Mouse (Mus musculus): Measurements from ENCODE around the gene Sat2. TPM values are rescaled to one million over a fixed set of nuclear protein-coding genes. Genes with fewer than 3 reads are reported as not detected.

The Sat2 gene
- polyA plus RNA-seq, 1 experiment from 2014 or later: 16.9 TPM

DNA sequence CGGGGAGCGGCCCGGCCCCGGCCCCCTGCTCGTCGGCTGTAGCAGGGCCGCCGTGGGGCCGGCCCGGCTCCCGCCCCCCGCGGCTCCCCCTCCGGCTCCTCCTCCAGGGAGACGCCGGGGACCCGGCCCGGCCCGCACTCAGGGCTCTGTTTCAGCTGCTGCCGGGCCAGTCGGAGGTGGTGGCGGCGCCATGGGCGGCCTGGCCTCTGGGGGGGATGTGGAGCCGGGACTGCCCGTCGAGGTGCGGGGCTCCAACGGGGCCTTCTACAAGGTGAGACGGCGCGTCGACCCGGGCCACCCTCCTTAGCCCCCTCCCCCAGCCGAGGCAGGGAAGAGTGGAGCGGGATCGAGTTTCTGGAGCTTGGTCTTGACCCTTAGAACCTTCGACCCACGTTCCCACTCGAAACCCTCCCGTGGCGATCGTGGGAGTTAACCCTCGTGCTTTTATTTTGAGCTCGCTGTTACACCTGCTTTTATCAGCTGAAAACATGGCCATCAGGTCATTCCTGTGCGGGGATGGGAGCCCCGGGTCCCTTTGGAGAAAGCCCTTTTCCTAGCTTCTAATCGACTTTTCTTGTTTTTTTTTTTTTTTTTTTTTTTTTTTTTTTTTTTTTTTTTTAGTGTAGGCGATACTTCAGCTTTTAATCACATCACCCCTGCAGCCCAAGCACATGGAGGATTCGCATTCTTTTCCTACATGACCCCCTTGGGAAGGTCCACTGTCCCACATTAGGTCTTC, 11.5 kb downstream of the Sat2 start:
- peak overlapping the region; percentile 97 for H3K9ac ChIP-seq (ENCODE audit: low read depth, low read length)
- H3K27ac ChIP-seq (ENCODE audit: low read depth, low read length): peak overlapping the region; percentile 97
- no peaks in the 10 kb centered on the region for H3K9me3 ChIP-seq (ENCODE audit: control insufficient read depth, low read length)
- peaks cover 21% of the 10 kb centered on the region for H3K4me1 ChIP-seq (ENCODE audit: control insufficient read depth, insufficient read depth, low read length)
- H3K27me3 ChIP-seq (ENCODE audit: control insufficient read depth, insufficient read depth, low read length): no peaks in the 10 kb centered on the region
- H3K36me3 ChIP-seq (ENCODE audit: control insufficient read depth, insufficient read depth, low read length): peaks cover 16% of the 10 kb centered on the region; the same call in 1 of the 2 replicates
- peak overlapping the region; percentile 64 for H3K4me2 ChIP-seq (replicated peaks; ENCODE audit: low read depth, low read length)
- peak overlapping the region; percentile 96 for H3K4me3 ChIP-seq (ENCODE audit: low read length)
- ATAC-seq (ENCODE audit: low FRiP score, low TSS enrichment): peak; percentile 68
- WGBS: under 1% methylated on average over 35 of the region's 50 CpGs

GRCm38 (mm10) chr11:69635471-69635870, 13.6 kb downstream of the Sat2 start:
- H3K27ac ChIP-seq (ENCODE audit: low read depth, low read length): no peak overlapping the region
- H3K27me3 ChIP-seq (ENCODE audit: control insufficient read depth, insufficient read depth, low read length): no peaks in the 10 kb centered on the region
- H3K9ac ChIP-seq (ENCODE audit: low read depth, low read length): 0 out of 2 replicates have a peak overlapping the region, but pooled peaks have one; percentile 42
- H3K9me3 ChIP-seq (ENCODE audit: control insufficient read depth, low read length): no peaks in the 10 kb centered on the region
- H3K4me2 ChIP-seq (replicated peaks; ENCODE audit: low read depth, low read length): peak overlapping the region; percentile 4; the same call in 1 of the 2 replicates
- H3K4me3 ChIP-seq (ENCODE audit: low read length): no peak overlapping the region
- no peak for ATAC-seq (ENCODE audit: low FRiP score, low TSS enrichment)
- peaks cover 21% of the 10 kb centered on the region for H3K4me1 ChIP-seq (ENCODE audit: control insufficient read depth, insufficient read depth, low read length)
- H3K36me3 ChIP-seq (ENCODE audit: control insufficient read depth, insufficient read depth, low read length): peaks cover 33% of the 10 kb centered on the region
- WGBS: 78% methylated on average over 3 of the region's 3 CpGs

GRCm38 (mm10) chr11:69645860-69646259, 24.0 kb downstream of the Sat2 start:
- 92% methylated on average over 5 of the region's 5 CpGs for WGBS
- no peaks in the 10 kb centered on the region for H3K9me3 ChIP-seq (ENCODE audit: control insufficient read depth, low read length)
- no peak overlapping the region for H3K4me3 ChIP-seq (ENCODE audit: low read length)
- no peaks in the 10 kb centered on the region for H3K4me1 ChIP-seq (ENCODE audit: control insufficient read depth, insufficient read depth, low read length)
- no peak overlapping the region for H3K9ac ChIP-seq (ENCODE audit: low read depth, low read length)
- no peak for ATAC-seq (ENCODE audit: low FRiP score, low TSS enrichment)
- no peaks in the 10 kb centered on the region for H3K27me3 ChIP-seq (ENCODE audit: control insufficient read depth, insufficient read depth, low read length)
- H3K36me3 ChIP-seq (ENCODE audit: control insufficient read depth, insufficient read depth, low read length): peaks cover 90% of the 10 kb centered on the region
- H3K27ac ChIP-seq (ENCODE audit: low read depth, low read length): no peak overlapping the region
- no peak overlapping the region for H3K4me2 ChIP-seq (replicated peaks; ENCODE audit: low read depth, low read length)

GRCm38 (mm10) chr11:69653399-69653798, 31.6 kb downstream of the Sat2 start:
- 71% methylated on average over 5 of the region's 5 CpGs for WGBS
- peaks cover 5% of the 10 kb centered on the region; the same call in 1 of the 2 replicates for H3K4me1 ChIP-seq (ENCODE audit: control insufficient read depth, insufficient read depth, low read length)
- H3K27me3 ChIP-seq (ENCODE audit: control insufficient read depth, insufficient read depth, low read length): no peaks in the 10 kb centered on the region
- no peak for ATAC-seq (ENCODE audit: low FRiP score, low TSS enrichment)
- no peak overlapping the region for H3K4me2 ChIP-seq (replicated peaks; ENCODE audit: low read depth, low read length)
- peak overlapping the region; percentile 51 for H3K27ac ChIP-seq (ENCODE audit: low read depth, low read length)
- H3K9me3 ChIP-seq (ENCODE audit: control insufficient read depth, low read length): no peaks in the 10 kb centered on the region
- H3K4me3 ChIP-seq (ENCODE audit: low read length): no peak overlapping the region
- peaks cover 80% of the 10 kb centered on the region for H3K36me3 ChIP-seq (ENCODE audit: control insufficient read depth, insufficient read depth, low read length)
- H3K9ac ChIP-seq (ENCODE audit: low read depth, low read length): no peak overlapping the region

GRCm38 (mm10) chr11:69654760-69655159, 32.9 kb downstream of the Sat2 start:
- 35% methylated on average over 9 of the region's 9 CpGs for WGBS
- Histone ChIP-seq H3K4me1 (ENCODE audit: control insufficient read depth, insufficient read depth, low read length) (peaks cover 5% of the 10 kb centered on the region; the same call in 1 of the 2 replicates), H3K4me3 (ENCODE audit: low read length) (no peak overlapping the region), H3K27ac (ENCODE audit: low read depth, low read length) (peak overlapping the region; percentile 6; the same call in 1 of the 2 replicates), H3K9me3 (ENCODE audit: control insufficient read depth, low read length) (no peaks in the 10 kb centered on the region), H3K4me2 (replicated peaks; ENCODE audit: low read depth, low read length) (no peak overlapping the region), H3K9ac (ENCODE audit: low read depth, low read length) (no peak overlapping the region), H3K27me3 (ENCODE audit: control insufficient read depth, insufficient read depth, low read length) (no peaks in the 10 kb centered on the region), H3K36me3 (ENCODE audit: control insufficient read depth, insufficient read depth, low read length) (peaks cover 76% of the 10 kb centered on the region)
- ATAC-seq (ENCODE audit: low FRiP score, low TSS enrichment): no peak

DNA sequence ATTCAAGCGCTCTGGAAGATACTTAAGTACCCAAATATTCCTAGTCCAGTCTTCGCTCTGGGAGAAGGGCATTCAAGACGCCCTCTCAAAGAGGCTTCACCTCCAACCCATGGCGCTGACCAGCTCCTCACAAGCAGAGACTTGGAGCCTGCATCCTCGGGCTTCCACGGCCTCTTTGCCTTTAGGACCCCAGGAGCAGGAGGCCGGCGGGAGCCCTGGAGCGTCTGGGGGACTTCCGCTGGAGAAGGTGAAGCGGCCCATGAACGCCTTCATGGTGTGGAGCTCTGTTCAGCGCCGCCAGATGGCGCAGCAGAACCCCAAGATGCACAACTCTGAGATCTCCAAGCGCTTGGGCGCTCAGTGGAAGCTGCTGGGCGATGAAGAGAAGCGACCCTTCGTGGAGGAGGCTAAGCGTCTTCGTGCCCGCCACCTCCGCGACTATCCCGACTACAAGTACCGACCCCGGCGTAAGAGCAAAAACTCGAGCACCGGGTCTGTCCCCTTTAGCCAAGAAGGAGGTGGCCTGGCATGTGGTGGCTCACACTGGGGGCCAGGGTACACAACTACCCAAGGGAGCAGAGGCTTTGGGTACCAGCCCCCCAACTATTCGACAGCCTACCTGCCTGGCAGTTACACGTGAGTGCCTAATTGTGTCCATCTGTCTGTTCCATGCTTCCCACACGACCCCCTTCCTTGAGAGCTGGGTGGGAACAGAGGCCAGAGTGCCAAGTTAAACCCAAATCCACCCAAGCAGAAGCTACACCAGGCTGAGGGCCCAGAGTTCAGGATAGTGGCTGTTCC, 33.6 kb downstream of the Sat2 start, which contains the start of gene Sox15:
Gene Sox15, plus strand, starts transcription at position 51 of the 801 bp plus-strand sequence.
- no peak within 1 kb of the TSS for H3K4me3 ChIP-seq (ENCODE audit: low read length)
- peak; percentile 85 for ATAC-seq (ENCODE audit: low FRiP score, low TSS enrichment)

GRCm38 (mm10) chr11:69656065-69656455, 34.2 kb downstream of the Sat2 start:
- no peaks in the 10 kb centered on the region for H3K9me3 ChIP-seq (ENCODE audit: control insufficient read depth, low read length)
- H3K4me2 ChIP-seq (replicated peaks; ENCODE audit: low read depth, low read length): no peak overlapping the region
- H3K27me3 ChIP-seq (ENCODE audit: control insufficient read depth, insufficient read depth, low read length): no peaks in the 10 kb centered on the region
- H3K9ac ChIP-seq (ENCODE audit: low read depth, low read length): no peak overlapping the region
- no peak for ATAC-seq (ENCODE audit: low FRiP score, low TSS enrichment)
- 75% methylated on average over 5 of the region's 5 CpGs for WGBS
- no peak overlapping the region for H3K4me3 ChIP-seq (ENCODE audit: low read length)
- H3K4me1 ChIP-seq (ENCODE audit: control insufficient read depth, insufficient read depth, low read length): peaks cover 5% of the 10 kb centered on the region; the same call in 1 of the 2 replicates
- peaks cover 63% of the 10 kb centered on the region for H3K36me3 ChIP-seq (ENCODE audit: control insufficient read depth, insufficient read depth, low read length)
- no peak overlapping the region for H3K27ac ChIP-seq (ENCODE audit: low read depth, low read length)

More for the DNA sequence above, 33.6 kb downstream of the Sat2 start, which contains the start of gene Sox15:
- H3K36me3 ChIP-seq (ENCODE audit: control insufficient read depth, insufficient read depth, low read length): peaks cover 69% of the 10 kb centered on the region
- H3K27ac ChIP-seq (ENCODE audit: low read depth, low read length): peak within 1 kb of the TSS; percentile 6; the same call in 1 of the 2 replicates
- no peak within 1 kb of the TSS for H3K4me2 ChIP-seq (replicated peaks; ENCODE audit: low read depth, low read length)
- no peak within 1 kb of the TSS for H3K9ac ChIP-seq (ENCODE audit: low read depth, low read length)
- 15% methylated on average over 34 of the region's 34 CpGs for WGBS
- no peaks in the 10 kb centered on the region for H3K27me3 ChIP-seq (ENCODE audit: control insufficient read depth, insufficient read depth, low read length)
- peaks cover 5% of the 10 kb centered on the region; the same call in 1 of the 2 replicates for H3K4me1 ChIP-seq (ENCODE audit: control insufficient read depth, insufficient read depth, low read length)
- H3K9me3 ChIP-seq (ENCODE audit: control insufficient read depth, low read length): no peaks in the 10 kb centered on the region

DNA sequence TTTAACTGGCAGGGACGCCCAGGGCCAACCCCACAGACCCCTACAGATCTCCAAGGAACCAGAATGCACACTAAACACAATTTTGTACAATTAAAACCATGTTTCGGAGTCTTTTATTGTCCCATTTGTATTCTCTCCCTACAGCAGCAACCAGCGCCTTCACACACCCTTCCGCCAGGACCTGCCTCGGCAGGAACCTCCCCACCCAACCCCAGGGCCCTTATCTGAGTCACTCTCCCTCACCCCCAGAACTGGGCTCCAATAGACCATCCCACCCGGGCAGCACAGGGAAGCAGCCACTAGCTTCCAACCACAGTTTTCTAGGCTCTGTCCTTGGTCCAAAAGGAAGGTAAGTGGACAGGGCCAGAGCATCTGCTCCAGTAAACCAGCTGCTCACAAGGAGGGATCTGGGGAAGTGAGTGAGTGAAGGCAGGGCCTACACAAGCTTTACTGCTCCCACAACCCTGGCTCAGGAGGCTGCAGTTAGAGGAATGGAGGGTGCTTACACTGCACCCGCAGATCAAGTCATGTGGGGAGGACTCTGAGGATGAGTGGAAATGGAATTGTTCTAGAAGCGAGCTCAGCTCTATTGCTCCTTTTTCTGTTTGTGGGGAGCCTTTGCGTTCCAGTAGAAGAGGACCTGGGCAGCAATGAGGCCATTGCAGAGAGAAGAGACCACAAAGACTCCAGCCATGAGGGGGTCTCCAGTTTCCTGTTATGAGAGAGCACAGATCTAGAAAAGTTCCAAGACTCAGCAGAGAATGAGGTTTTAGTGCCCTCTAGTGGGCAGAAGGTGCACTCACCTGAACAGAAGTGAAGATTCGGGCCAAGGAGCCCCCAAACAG, 35.0 kb downstream of the Sat2 start:
- Histone ChIP-seq H3K4me3 (ENCODE audit: low read length) (no peak overlapping the region), H3K36me3 (ENCODE audit: control insufficient read depth, insufficient read depth, low read length) (peaks cover 56% of the 10 kb centered on the region), H3K27ac (ENCODE audit: low read depth, low read length) (no peak overlapping the region), H3K9me3 (ENCODE audit: control insufficient read depth, low read length) (no peaks in the 10 kb centered on the region), H3K4me2 (replicated peaks; ENCODE audit: low read depth, low read length) (no peak overlapping the region), H3K9ac (ENCODE audit: low read depth, low read length) (no peak overlapping the region), H3K4me1 (ENCODE audit: control insufficient read depth, insufficient read depth, low read length) (peaks cover 5% of the 10 kb centered on the region; the same call in 1 of the 2 replicates), H3K27me3 (ENCODE audit: control insufficient read depth, insufficient read depth, low read length) (no peaks in the 10 kb centered on the region)
- no peak for ATAC-seq (ENCODE audit: low FRiP score, low TSS enrichment)
- 81% methylated on average over 10 of the region's 10 CpGs for WGBS

Measured in kidney, embryonic 14.5 days (tissue).